Mouse (Mus musculus) splenic B cell, adult 2 months (primary cell): ENCODE measurements at regions not wholly inside any gene's neighbourhood (a gene's known extent, or its start where the extent isn't known, plus 50 kb on each side); places are given as distances from the start of the nearest gene placed in this dataset.

Experiments
- DNase-seq: peaks from one replicate; pipeline ENCODE4 v3.0.0-alpha.2; 2011; ENCODE audit warnings: low read depth, low spot score
- H3K27me3 ChIP-seq: 2 replicates; pipeline ENCODE4 v1.6.1; 2012; ENCODE audit warnings: mild to moderate bottlenecking, low read length, moderate library complexity, mixed read lengths; ENCODE audit not compliant: control insufficient read depth, poor library complexity, insufficient read depth, severe bottlenecking
- H3K36me3 ChIP-seq: 2 replicates; pipeline ENCODE4 v1.6.1; 2012; ENCODE audit warnings: mild to moderate bottlenecking, low read length, moderate library complexity, mixed read lengths; ENCODE audit not compliant: control insufficient read depth, poor library complexity, insufficient read depth, severe bottlenecking

DNA sequence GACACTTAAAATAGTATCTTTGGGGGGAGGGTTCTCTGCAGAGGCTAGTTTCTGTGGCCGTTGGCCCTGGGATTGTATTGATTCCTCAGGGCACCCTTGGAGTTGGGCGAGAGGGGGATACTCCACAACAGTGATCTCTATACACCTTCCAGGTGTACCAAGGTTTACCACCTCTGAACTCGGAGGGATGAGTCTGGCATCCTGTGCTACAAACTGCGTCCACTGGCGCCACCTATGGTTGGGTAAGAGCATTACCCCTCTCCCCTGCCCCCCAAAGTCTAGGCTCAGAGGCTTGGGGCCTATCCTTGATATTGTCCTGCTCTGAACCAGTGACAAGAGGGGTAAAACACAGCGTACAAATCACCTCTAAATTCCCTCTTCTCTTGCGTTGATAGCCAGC, 62.2 kb downstream of the Gm17728 start:
- H3K36me3 ChIP-seq = no peaks in the 10 kb centered on the region
- DNase-seq = no peak
- no peaks in the 10 kb centered on the region for H3K27me3 ChIP-seq

DNA sequence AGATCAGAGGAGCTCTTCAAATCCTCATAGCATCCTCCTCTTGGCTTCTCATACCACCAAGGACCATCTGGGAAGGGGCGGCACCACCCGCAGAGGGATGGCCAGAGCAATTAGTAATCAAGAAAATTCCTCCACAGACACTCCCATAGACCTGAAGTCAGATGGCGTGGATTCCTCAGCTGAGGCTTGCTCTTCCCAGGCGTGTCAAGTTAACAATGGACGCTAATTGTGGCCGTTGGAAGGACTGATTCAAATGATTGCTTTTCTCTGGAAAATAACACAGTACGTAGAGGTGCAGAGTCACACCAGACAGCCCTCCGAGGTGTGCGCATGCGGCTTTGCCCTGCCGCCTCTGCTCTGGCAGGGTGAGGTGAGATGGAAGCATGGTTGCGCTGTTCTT, 62.7 kb downstream of the Gm17728 start:
- no peaks in the 10 kb centered on the region for H3K27me3 ChIP-seq
- DNase-seq = no peak

DNA sequence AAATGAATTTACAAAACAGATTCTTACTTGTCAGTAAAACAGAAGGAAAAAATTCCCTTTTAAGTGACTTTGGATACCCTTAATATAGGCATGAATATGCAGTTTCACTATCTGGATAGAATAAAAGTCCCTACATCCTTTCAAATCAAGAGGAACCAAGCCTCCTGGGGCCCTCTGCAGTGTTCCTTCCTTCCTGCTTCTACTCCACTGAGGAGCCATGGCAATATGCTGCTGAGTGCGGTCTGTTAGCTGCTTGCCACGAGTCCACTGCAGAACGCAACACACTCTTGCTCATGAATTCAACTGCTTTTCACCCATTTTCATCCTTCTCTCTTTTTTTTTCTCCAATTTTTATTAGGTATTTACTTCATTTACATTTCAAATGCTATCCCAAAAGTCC, 107.5 kb downstream of the Gm17728 start:
- H3K27me3 ChIP-seq = no peaks in the 10 kb centered on the region
- no peak for DNase-seq
- no peaks in the 10 kb centered on the region for H3K36me3 ChIP-seq

More for the DNA sequence above, 62.7 kb downstream of the Gm17728 start:
- H3K36me3 ChIP-seq = no peaks in the 10 kb centered on the region

DNA sequence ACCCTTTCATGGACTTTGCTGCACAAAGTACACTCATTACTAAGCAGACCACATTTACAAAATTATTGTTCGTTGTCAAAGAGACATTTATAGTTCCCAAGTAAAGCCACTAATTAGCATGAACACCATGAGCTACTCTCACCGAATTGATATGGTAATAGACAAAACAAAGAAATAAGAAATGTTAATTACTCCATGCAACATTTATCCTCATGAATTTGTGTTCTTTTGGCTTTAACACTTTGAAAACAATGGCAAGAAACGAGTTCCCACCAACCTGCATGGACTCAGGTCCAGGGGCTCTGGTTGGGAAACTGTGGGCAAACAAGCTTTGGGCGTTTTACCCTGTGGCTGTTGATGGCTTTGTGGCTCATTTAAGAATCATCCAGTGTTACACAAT, 114.2 kb downstream of the Gm17728 start:
- H3K27me3 ChIP-seq = no peaks in the 10 kb centered on the region
- H3K36me3 ChIP-seq = no peaks in the 10 kb centered on the region
- no peak for DNase-seq

DNA sequence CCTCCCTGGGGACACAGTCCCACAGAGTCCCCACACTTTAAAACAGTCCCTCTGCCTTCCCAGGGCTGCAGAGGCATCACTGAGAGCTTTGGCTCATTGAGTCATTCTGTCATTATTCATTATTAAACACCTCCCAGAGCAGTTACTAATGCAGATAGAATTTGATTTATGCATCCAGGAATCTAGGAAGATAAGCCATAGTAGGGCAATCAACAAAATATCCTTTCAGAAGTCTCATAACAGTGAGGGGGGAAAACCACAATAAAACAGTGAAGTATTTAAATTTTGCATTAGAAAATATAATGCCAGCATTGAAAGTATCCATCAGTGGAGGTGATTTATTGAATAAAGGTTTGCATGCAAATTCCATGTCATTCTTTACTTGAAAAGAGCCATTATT, 116.5 kb downstream of the Gm17728 start:
- DNase-seq = no peak
- H3K36me3 ChIP-seq = no peaks in the 10 kb centered on the region
- H3K27me3 ChIP-seq = no peaks in the 10 kb centered on the region

DNA sequence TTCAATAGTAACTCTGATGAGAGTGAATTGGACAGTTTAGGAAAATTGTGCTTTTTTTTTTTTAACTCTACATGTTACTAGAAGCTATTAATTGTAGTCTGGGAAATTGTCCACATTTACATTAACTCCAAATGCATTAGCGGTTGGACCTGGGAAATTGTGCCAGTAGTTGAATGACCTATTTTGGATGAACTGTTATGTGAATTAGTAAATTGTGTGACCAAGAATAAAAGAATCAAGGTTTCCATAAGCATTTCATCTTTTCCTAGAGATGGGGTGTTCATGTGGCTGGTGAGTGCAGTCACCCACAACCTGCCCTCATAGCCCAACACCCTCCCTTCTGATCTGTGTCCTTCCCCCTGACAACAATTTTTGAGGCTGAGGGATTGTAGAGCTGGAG, 118.3 kb downstream of the Gm17728 start:
- no peaks in the 10 kb centered on the region for H3K27me3 ChIP-seq
- no peaks in the 10 kb centered on the region for H3K36me3 ChIP-seq
- DNase-seq = no peak

DNA sequence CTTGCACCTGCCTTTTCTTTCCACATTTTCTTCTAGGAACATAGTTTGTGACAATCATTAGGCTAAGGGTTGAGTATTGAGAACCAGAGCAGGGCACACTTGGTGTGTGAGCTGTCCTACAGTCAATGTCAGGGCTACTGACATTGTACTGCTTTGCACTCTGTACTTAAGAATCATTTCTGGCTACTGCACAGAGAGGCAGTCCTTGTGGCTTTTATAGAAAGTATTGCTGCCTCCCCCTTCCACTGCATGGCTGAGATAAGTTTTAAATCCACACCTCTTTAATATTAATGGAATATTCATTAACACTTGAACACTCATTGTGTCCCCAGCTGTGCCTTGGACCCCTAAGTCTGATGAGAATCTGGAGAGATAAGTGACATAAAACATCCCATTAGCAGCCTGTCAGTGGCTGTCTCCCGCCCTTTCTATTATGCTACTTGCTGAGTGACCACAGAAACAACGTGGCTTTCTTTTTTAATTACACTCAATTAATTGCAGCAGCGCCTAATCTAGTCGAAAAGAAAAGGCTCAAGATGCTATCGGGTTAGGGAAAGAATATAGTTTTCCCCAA, 121.5 kb downstream of the Gm17728 start:
- H3K27me3 ChIP-seq = no peaks in the 10 kb centered on the region
- no peak for DNase-seq
- H3K36me3 ChIP-seq = no peaks in the 10 kb centered on the region

DNA sequence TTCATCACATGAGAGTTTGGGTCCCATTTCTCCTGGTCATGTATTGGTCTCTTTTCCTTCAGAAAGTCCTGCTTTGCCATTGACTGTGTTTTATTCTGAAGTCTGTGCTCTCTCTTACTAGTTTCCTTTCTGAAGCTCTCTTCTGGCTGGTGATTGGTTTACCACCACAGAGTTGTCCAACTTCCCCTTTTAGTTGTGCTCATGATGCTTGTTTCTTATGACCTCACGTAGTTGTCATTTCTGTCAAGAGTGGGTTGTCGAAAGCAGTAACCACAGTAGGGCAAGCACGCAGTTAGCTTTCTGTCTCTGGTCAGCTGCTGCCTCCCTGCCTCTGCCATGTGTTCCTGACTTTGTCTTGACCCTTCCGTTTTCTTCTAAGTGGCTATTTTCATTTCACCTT, 112.0 kb downstream of the Pabpc6 start:
- no peaks in the 10 kb centered on the region for H3K36me3 ChIP-seq
- DNase-seq = peak; percentile 14
- no peaks in the 10 kb centered on the region for H3K27me3 ChIP-seq

DNA sequence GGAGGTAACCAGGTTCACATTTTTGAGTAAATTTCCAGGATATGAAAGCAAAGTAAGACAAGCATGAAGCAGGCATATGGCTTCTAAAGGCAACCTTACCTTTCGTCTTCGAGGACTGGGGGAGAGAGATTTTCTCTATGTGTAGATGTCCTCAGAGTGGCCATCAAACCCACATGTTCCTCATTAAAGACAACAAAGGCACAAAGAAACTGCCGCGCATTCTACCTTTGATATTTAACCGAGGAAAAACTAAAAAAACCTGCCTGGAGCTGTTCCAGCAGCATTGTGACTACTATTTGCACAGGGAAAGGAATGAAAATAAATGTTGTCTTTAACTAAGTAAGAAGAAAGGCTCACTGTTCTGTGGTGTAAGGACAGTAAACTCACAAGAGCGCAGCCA, 102.7 kb downstream of the Pabpc6 start:
- Histone ChIP-seq H3K36me3 (no peaks in the 10 kb centered on the region), H3K27me3 (no peaks in the 10 kb centered on the region)
- DNase-seq = no peak

DNA sequence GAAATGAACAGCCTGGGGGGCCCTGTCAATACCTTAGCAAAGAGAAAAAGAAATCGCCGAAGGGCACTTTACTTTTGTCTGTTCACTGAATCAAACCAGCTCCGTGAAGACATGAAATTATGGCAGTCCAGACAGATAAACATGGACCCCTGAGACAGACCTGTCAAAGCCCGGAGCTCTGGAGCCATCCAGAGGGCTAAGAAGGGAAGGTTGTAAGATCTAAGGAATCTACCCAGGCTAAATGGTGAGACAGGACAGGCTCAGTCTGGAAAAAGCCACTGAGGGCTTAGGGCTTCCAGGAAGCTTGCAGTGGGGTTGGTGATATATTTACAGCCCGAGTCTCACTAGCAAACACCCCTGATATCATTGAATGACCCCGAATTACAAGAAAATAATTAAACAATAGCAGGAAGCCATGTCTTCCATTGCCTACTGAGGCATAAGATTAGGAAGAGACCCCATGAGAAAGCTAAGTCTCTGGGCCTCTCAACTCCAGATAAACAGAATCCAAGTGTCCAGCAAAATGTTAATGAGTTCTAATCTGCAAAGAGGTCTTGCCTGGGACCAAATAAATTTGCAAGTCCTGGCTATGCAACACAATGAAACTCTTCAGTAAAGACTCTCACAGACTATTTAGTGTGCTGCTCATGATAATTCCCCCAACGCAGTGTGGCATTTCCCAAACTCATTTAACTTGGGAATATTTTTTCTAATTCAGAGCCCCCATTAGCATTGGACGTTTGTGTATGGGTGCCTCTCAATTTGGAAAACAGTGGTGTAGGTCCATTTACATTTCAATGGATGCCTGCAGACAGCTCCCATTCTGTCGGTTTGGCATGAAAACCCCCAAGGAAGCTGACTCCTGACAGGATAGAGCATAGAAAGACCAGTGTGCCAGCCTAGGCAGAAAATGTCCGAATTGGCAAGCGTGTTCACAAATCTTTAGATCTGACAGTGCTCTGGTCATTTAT, 89.8 kb downstream of the Pabpc6 start:
- no peak for DNase-seq
- Histone ChIP-seq H3K27me3 (no peaks in the 10 kb centered on the region), H3K36me3 (no peaks in the 10 kb centered on the region)

DNA sequence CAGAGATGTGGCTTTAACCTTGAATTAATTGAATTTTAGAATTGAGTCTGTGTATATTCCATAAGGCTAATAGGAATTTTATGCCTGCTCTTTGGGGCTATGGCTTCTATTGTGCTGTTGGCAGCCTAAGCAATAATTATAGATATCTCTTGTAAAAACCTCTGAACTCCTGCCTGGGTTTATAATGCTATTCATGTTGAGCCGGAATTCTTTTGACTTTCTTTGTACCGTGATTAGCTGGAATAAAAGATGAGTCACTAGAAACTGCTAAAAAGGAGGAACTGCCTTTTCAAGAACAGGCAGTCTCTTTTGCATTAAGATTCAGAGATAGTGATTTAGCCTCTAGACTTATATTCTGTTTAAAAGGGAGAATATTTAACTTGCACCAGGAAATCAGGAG, 71.4 kb downstream of the Pabpc6 start:
- H3K36me3 ChIP-seq = no peaks in the 10 kb centered on the region
- no peak for DNase-seq
- H3K27me3 ChIP-seq = no peaks in the 10 kb centered on the region

DNA sequence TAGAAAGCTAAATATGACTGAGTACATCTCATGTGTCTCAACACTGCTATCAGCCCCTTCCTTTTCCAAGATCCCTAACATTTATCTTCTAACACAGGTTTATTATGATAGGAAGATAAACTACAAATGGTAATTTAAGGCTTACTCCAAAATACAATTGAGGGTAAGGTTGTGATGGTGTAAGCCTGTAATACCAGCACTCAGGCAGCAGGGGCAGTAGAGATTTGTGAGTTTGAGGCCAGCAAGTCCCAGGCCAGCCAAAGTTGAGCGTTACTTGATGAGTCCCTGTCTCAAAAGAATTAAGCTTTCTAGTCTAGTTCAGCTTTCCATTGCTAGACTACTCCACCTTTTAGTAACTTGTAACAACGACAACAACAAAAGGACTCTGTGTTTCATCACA, 69.1 kb downstream of the Pabpc6 start:
- no peaks in the 10 kb centered on the region for H3K27me3 ChIP-seq
- DNase-seq = no peak
- no peaks in the 10 kb centered on the region for H3K36me3 ChIP-seq
